Mouse (Mus musculus) heart, postnatal 10 days (tissue): ENCODE measurements around the gene Samd4b. TPM values are rescaled to one million over a fixed set of nuclear protein-coding genes. Genes with fewer than 3 reads are reported as not detected.
A peak's percentile ranks its signal among the peaks of the same experiment; 100 is the strongest.

Experiments used
- DNase-seq, 2 experiments: peaks; one replicate each; pipeline ENCODE4 v3.0.0; 2021
- intact Hi-C: fragments of 180-260 bp; cut with DNase I; formaldehyde crosslinking; loops from one replicate; pipeline ENCODE4 v1.15.1; 2025
- total RNA-seq, 2 experiments: library from RNA; stranded (reverse); gene quantifications; 2 replicates each; pipeline ENCODE4 v1.2.3; 2021

Samd4b gene
- total RNA-seq, 2 experiments from 2014 or later = 37.7 to 40.4 TPM

DNA sequence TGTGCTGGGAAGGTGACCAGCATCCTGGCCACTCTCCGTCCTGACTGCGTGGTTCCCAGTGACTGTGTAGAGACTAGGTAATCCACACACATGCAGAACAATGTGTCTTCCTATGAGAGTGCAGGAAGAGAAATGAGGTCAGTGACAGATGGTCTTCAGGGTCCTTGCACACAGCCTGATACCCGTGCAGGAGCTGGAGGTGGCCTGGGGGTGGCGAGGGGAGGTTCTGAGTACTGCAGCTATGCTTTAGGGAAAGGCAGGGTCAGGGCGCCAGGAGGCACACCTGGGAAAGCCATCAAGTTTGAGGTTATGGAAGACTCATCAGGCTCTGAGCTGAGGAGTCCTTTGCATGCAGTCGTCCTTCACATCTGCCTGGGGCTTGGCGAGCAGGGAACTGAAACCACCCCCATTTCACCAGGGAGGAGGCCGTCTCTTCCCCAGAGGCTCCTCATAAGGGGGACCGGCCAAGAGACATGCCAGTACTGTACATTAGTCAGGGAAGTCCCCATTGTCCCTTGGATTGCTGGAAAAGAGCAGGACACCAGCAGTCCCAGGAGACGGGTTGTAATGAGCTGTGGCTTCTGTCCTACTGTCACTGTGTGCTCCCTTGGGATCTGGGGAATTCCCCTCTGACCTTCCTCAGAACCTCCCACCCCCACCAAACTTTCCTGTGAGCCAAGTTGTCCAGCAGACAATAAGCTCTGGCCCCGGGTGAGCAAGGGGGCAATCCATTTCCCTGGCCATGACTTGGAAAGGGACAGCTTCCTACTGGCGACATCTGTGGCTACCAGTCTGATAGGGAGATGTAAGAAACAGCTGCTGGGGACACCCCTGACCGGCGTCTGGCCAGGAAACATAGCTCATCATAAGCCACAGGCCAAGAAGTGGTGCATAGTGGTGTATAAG is 4.5 kb downstream of the Samd4b start:
- intact Hi-C loops = no loop called here
- DNase-seq = peak; percentile 77 to 80

DNA sequence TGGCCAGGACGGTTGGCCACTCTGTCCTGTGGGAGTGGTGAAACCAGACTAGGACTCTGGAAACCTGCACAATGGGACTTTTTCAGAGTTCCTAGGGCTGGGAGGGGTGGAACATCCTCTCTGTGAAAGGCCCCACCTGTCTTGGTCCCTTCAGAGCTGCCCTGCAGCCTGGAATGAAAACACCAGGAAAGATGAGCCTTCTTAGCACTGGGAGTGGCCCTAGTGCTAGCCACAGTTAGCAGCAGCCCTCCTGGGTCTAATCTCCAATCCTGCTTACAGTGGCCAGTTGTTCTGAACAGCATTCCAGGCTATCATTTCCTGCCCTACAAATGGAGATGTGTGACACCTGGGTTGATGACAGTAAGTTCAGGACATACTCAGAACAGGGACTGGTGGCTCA is 6.1 kb downstream of the Samd4b start:
- no peak for DNase-seq
- intact Hi-C loops = no loop called here

DNA sequence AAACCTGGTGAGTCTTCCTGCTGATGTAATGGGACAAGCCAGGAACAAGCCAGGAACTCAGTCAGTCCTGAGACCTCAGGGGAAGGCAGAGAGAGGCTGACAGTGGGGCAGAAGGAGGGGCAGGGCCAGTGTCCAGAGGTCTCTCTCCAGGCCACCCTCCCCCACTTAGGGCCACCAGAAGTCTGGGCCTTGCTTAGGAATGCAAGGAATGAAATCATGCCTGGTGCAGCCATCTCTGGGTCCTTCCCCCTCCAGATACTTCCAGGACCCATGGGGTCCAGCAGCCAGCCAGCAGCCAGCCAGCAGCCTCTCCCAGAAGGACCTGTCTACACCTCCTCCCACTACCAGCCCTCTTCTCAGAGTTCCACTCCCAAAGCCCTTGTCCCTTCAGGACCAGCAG is 10.3 kb downstream of the Samd4b start:
- DNase-seq = no peak
- intact Hi-C loops = no loop called here

DNA sequence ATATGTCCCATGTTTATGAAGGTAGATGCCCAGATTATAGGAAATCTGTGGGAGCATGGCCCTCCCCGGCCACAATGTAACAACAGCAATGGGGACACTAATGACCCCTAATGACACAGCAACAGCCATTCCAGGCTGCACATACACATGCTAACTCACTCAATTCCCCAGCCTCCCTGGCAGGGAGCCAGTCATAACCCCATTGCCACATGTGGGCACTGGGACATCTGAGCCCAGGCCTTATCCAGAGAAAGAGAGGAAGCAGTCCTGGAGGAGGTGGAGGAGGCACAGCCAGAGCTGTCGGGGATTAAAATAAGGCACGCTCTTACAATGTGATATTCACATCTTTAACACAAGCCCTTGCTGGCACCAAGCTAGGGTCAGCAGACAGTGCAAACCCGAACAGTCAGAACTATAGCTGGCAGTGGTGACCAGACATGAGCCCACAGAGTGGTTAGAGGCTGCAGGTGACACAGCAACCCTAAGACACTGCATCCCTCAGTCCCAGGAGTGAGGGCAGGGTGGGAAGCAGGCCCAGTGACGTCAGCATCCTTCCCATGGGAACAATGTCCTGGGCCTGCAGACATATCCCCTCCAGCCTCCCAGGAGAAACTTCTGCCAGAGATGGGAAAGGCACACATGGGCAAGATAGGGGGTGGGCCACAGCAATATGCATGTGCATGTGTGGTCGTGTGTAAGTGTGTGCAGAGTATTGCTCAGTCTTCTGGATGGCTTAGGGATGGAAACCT is 11.1 kb downstream of the Samd4b start:
- peak; percentile 45 to 50 for DNase-seq
- intact Hi-C loops = no loop called here

DNA sequence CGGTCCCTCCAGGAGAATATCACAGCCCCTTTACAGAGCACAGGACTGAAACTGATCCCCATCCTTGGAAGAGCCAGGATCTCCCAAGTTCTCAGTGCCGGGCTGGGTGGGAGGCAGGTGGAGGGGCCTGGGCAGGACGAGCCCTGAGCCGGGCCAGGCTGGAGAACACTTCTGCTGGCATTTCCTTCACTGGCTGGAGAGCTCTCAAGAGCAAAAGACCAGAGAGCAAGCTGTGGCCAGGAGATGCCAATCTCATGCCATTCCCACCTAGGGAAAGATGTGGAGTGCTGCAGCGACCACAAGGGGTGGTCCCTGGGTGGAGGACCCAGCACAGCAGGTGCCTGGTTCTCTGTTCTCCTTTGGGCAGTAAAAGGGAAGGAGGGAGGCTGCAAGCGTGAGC is 12.9 kb downstream of the Samd4b start:
- intact Hi-C loops = no loop called here
- no peak for DNase-seq

DNA sequence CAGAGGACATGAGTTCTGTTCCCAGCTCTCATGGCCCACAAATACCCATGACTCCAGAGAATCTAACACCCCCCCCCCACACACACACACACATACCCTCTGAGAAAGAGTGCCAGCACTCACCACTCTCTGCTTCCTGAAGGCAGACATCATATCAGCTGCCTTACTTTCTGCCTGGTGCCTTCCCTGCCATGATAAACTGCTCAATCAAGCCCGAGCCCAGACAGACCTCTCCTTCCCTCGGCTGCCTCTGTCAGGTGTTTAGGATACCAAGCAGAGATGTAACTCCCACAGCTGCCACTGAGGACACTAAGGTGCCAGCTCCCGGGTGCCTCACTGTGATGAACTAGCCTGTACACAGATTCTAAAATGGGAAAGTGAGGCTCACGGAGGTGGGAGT is 13.5 kb downstream of the Samd4b start:
- intact Hi-C loops = no loop called here

DNA sequence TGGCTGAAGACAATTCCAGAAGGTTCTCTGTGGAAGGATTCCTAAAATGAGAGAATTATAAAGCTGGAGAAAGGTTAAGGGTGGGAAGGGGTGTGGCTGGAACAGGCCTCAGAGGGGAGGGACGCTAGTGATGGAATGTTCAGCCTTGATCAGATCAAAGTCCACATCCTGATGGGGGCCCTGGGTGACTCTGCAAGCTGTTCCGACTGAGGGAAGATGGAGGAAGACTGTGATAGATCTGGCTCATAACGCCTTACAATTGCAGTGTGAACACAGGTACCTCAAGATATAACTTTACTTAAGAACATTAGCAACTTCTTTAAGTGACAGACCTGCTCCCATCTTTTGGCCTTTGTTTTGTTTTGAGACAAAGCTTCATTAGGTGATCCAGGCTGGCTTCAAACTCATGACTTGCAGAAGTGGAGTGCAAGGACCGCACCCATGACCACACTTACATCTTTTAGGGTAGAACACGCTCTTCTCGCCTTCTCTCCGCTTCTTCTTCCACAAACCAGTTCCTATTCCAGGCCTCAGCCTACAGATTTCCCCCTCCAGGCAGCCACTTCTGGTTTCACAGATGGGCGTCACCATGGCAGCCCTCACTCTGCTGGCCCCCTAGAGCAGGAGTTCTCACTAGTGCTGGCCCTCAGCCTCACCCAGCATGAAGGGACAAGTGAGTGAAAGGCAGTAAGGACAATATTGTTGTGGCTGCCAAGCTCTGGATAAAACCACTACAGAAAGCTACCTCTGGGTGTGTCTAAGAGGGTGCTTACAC is 14.2 kb downstream of the Samd4b start:
- intact Hi-C loops = no loop called here
- no peak for DNase-seq

More for the DNA sequence above, 13.5 kb downstream of the Samd4b start:
- DNase-seq = no peak

DNA sequence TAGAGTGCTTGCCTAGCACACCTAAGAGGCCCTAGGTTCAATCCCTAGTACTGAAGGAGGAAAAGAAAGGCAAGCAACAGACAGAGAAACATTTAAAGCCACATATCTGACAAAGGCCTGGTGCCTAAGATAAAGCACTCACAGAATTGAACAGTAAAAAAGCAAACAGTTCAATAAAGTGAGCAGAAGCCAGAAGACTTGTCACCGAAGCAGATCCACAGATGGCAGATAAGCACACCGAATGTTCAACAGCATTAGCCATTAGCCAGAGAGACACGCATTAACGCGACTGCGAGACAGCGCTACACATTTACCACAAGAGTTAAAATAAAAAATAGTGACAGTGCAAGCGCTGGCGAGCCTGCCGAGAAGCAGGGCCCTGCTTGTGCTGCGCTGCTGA is 15.1 kb downstream of the Samd4b start:
- DNase-seq = no peak
- intact Hi-C loops = no loop called here

DNA sequence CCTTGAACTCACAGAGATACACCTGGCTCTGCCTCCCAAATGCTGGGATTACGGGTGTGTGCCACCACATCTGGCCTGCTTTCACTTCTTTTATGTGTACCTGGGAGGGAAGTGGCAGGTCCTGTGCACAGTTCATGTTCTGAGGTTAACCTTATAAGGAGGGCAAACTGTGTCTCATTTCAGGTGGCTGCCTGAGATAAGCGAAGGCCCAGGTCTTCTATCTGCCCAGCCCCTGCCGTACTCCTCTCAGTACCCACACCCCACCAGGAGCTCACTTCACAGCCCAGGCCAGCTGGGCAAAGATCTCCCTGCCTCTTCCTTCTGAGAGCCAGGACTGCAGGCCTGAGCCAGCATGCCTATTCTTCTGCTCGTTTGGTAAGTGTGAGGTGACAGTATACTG is 16.2 kb downstream of the Samd4b start:
- intact Hi-C loops = no loop called here
- no peak for DNase-seq

DNA sequence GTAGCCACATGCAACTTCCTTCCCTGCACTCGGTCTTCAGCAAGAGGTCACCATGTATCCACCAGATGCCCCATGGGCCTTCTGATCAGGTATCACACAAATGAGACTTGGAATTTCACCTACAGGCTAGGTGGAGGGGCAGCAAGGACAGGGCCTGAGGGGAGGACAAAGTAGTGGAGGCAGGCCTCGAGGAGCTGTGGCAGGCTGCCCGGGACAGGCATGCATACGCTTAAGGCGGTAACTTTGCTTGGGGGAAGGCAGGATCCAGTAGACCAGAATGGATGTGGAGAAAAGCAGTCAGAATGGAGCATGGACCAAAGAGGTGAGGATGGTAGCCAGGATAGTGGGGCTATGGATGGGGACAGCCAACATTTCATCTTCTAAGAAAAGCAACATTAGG is 18.1 kb downstream of the Samd4b start:
- DNase-seq = no peak
- intact Hi-C loops = no loop called here

DNA sequence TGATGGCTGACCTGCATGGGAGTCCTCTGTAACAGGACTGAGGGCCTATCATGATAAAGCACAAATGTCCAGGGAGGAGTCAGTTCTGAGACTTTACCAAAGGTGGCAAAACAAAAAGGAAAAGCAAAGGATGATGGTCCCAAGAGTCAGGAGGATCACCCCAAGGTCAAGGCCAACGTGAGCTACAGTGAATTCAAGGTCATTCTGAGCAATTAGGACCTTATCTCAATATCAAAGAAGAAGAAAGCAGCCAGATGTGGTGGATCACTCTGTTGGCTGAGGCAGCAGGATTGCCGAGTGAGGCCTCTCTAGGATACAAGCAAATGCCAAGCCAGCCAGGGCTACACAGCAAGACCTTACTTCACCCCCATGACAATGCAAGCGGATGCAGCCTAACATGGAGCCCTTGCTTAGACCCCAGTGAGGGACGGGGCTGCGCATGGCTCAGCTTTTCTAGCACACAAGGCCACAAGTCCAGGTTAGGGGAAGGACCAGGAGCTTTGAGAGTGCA is 19.3 kb downstream of the Samd4b start:
- intact Hi-C loops = no loop called here
- no peak for DNase-seq

DNA sequence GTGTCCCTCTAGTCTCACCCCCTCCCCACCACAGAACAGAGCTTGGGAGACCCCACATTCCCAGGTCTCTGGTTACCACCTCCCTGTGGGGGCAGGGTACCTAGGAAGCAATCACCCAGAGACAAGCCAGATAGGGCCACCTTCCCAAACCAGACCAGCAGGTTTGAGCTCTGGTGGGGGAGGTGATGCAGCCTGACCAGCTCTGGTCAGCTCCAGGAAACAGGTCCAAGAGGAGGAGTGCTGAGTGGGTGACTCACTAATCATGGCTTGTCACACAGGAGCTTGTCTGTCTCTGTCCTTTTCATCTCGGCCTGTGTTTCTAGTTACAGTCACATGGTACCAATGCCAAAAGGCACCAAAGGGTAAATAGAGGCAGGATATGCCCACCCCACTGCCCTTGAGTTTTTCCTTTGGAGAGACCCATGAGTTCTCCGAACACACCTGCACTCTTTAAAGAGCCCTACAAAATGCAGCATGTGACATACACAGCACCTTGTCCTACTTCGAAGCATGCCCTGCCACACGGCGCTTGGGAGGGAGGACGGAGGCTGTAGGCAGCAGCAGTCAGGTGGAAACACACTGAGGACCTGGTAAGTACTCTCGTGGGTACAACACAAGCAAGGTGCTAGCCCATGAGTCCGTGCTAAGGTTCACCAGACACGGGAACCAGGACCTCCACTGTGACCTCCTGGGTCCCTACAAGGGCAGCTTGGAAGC is 20.0 kb downstream of the Samd4b start:
- intact Hi-C loops = no loop called here
- no peak for DNase-seq

DNA sequence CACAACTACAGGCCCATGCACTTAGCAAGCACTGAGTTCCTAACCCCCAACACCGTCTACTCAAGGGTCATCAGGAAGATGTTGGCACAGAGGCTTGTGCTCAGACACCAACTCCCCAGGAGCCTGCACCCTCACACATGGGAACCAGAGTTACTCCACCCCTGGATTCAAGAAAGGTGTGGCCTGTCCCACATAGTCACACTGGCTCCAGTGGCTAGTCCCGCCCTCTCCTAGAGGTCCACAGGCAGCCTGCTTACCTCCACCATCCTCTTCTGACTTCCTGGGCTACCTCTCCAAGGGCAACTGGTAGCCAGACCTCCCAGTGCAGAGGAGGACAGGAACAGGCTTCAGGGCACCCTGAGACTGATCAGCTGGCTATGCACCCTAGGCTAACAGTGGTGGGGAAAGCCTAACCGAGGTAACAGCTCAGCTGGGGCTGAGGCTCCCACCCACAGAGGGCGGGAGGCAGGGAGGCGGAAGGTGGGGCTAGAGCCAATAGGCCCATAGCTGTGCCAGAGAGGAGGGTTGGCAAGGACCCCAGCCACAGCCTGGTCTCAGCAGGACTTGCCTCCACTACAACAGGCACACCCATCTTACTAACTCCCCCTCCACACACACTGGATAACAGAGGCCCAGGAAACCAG is 21.6 kb downstream of the Samd4b start:
- peak; percentile 77 to 78 for DNase-seq
- intact Hi-C loops = no loop called here

DNA sequence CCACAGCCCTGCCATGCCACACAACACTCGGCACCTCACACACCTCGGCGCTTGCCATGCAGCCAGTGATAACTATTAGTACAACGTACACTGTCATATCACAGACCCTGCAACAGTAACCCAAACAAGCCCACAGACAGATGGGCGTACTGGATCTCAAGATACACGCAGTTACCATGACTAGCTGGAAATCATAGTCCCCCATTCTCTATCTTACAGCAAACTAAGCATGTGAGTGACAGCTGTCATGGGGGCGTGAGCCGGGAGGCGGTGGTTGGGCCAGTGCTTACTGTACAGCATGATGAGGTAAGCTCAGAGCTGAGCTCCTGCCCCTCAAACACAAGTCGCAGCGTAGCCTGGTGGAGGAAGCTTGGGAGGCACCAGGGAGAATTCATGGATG is 22.3 kb downstream of the Samd4b start:
- intact Hi-C loops = no loop called here
- DNase-seq = no peak

DNA sequence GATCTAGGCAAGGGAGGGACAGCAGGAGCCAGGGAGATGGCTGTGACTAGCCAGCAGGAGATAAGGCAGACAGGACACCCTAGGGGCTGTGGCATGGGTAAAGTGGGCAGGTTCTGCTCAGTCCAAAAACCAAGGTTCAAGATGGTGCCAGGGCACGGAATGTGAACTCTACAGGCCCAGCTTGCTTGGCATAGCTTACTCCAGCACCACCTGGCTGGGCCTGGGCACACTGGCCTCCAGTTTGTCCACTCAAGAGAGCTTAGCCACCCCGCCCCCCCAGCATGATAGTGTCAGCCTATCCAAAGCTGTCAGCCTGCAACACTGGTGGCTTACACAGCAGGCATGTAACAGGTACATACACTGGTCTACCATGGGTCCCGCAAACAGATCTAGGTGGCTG is 24.7 kb downstream of the Samd4b start:
- intact Hi-C loops = no loop called here
- DNase-seq = no peak

DNA sequence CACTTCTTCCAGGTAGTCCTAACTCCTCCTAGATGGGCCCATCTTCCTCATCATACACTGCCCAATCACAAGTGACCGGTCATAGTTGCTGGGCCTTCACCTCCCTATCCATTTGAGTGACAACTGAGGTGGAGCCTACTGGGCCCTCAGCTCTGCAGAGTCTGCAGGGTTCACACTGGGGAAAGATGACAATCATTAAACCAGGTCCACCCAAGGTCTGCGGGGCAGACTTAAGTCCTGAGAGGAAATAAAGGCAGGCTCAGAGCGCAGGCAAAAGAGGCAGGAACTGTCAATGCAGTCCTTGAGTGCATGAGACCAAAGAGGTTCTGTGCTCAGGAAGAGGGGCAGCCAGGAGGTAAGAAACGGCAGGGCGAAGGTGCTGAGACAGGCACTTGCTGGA is 25.3 kb downstream of the Samd4b start:
- intact Hi-C loops = no loop called here
- no peak for DNase-seq

DNA sequence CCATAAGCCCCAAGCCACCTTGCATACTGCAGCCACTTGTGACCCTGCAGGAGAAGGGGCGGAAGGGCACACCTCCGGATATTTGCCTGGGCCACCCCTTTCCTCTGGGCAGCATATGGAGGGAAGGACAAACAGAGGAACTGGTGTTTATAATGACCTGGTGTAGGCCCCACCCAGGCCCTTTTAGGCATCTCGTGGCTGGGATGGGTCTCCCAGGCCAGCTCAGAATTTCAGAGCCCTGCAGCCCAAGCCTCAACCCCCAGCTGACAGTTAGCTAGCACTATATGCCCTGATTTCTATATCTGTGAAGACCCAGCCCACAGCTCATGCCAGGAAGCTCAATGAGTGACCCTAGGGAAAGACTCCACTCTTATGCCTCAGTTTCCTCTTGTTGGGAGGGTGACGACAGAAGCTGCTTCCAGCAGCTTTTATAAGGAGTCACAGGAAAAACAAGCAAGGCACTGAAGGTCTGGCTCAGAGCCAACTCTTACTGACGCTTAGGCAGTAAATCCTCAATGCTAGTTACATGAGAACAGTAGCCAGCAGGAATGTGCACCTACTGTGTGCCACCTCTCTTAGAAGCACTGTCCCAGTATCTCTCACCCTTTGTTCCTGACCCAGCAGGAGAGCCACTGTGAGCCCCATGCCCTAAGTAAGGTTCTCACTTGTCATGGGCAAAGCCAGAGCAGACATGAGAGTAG is 26.8 kb downstream of the Samd4b start:
- DNase-seq = peak in 1 of 2 experiments; percentile 52
- intact Hi-C loops = no loop called here

DNA sequence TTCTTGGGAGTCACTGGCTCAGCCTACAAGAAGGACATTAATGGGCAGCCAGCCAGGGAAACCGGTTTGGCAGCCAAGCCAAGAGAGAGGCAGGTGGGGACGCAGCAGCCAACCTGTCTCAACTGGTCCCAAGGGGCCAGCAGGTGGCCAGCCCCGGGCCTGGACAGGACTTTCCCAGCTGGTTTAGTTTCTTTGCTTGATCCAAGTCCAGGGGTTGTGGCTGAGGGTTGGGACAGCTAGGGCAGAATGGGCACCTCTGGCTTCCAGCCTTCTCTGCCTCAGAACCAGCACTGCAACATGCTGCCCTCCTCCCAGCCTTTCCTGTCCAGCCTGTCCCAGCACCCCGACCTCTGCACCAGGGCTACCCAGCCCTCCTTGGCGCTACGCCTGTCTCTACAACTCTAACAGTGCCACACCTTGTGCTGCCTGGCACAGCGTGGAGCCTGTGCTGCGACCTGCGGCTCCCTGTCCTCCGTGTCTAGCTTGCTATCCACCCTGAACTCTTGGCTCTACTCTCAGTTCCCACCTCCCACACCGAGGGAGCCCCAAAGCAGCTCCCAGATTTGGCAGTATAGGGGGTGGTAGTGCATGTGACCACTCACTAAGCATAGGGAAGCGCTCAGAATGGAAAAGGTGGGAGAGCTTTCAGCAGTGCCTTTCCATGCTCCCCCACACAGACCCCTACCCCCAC is 27.5 kb downstream of the Samd4b start:
- peak in 1 of 2 experiments; percentile 41 for DNase-seq
- intact Hi-C loops = no loop called here

DNA sequence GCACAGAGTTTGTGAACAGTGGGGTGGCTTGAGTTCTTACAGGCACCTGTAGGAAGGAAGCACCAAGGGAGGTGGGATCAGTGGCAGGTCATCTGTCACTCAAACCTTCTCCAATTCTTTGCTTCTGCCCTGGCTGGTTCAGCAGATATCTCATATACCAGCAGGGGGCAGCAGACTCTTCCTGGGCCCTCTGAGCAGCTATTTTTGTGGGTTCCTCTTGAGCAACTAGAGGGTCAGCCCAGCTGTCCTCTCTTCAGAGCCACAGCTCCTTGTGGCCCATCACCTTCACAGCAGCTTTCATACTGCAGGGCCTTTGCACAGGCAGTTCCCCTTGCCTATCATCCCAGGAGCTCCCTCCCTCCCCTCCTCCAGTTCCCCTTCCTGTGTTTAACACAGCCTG is 29.7 kb downstream of the Samd4b start:
- intact Hi-C loops = loop anchor here (1.0 to 10.0 kb wide), 2 partner anchors 33 to 123 kb away; no protein-coding TSS in a partner anchor

More for the DNA sequence above, 29.7 kb downstream of the Samd4b start:
- DNase-seq = peak; percentile 71 to 85
